Mouse (Mus musculus) brain, embryonic 14.5 days (tissue): ENCODE measurements around the gene Ptprt.

Experiments used
- CTCF ChIP-seq: fragments of 200-500 bp; IDR thresholded peaks from 2 replicates; pipeline ENCODE4 v1.5.1; 2012; ENCODE audit warnings: inconsistent platforms, mild to moderate bottlenecking, moderate library complexity, borderline replicate concordance; ENCODE audit not compliant: insufficient read depth, insufficient read length; ENCODE audit errors: extremely low read depth
- POLR2A ChIP-seq: fragments of 200-500 bp; IDR thresholded peaks from 2 replicates; pipeline ENCODE4 v1.6.1; 2012; ENCODE audit warnings: mild to moderate bottlenecking, inconsistent platforms, borderline replicate concordance; ENCODE audit not compliant: poor library complexity, insufficient read depth, insufficient read length, severe bottlenecking; ENCODE audit errors: extremely low read depth

DNA sequence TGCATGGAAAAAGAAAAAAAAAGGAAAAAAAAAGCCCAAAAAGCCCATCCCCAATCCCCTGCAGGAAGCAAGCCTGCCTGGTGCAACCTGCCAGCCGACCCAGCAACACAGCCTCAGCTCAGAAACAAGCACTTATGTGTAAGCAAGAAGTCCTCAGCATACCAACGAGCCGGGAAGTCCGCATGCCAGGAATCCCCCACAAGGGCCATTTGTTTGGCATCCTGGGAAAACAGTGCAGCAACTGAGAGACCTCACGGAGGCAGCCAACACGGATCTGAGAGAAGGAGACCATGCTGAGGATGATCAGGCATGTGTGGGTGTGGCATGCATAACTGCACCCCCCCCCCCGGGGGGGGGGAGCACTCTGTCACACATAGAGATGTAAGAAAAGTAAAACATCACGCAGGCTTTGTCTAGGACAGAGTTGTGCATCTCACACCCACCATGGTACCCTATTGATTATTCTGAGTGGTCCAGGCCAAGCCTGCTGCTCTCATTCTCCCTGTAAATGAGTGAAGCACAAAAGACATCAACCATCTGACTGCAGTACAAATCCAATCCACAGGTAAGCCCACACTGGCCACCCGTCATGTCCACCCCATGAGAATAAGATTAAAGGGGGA is 24.4 kb downstream of the Ptprt start:
- TF ChIP-seq CTCF (no peak), POLR2A (no peak)
